Comparison of ENCODE assay signal across 8 mouse cellular contexts in the genomic region with DNA sequence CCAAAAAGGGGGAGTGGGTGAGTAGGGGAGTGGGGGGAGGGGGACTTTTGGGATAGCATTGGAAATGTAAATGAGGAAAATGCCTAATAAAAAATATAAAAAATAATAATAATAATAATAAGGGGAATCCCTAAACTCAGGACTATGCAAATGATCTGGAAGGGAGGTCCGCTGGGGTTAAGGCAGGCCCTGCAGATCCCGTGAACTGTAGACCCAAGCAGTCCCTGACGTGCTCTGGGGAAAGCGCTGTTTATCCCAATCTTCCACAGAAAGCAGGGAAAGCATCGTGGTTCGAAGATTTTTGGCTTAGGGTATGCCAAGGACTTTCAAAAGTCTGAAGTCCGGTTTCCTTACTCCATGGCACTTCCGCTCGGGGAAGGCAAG. TPM values are rescaled to one million over a fixed set of nuclear protein-coding genes. Genes with fewer than 3 reads are reported as not detected.
A peak's percentile ranks its signal among the peaks of the same experiment; 100 is the strongest.
DNase-seq lines count a peak whose midpoint lies in the region; ATAC-seq and TF ChIP-seq lines count a peak whose summit lies in the region.

No protein-coding gene starts in this region.

- peaks cover 28% of the 10 kb centered on the region for H3K36me3 ChIP-seq in heart, embryonic 15.5 days
- H3K36me3 ChIP-seq in hindbrain, embryonic 12.5 days, result peaks cover 25% of the 10 kb centered on the region
- peaks cover 17% of the 10 kb centered on the region; the same call in 1 of the 2 replicates for H3K36me3 ChIP-seq in midbrain, embryonic 11.5 days (ENCODE audit: control insufficient read depth, insufficient read depth, low read length)

- H3K4me2 ChIP-seq in heart, embryonic 15.5 days, result peak overlapping the region; percentile 82
- H3K4me2 ChIP-seq in hindbrain, embryonic 12.5 days (replicated peaks), result peak overlapping the region; percentile 74
- peak overlapping the region; percentile 83 for H3K4me2 ChIP-seq in midbrain, embryonic 11.5 days

- intact Hi-C loops in heart, postnatal 14 days (cut with DNase I), result loop anchor here (2.0 kb wide), 1 partner anchor 29 kb away; no protein-coding TSS in a partner anchor
- intact Hi-C loops in left cerebral cortex, postnatal 10 days (cut with DNase I), result no loop called here

- no peaks in the 10 kb centered on the region for H3K27me3 ChIP-seq in heart, embryonic 15.5 days
- H3K27me3 ChIP-seq in hindbrain, embryonic 12.5 days, result no peaks in the 10 kb centered on the region
- H3K27me3 ChIP-seq in midbrain, embryonic 11.5 days (ENCODE audit: control insufficient read depth, insufficient read depth, low read length), result no peaks in the 10 kb centered on the region

- ATAC-seq in heart, embryonic 15.5 days (replicated peaks; ENCODE audit: insufficient number of reproducible peaks, insufficient read depth, low FRiP score, low read depth), result no peak
- peak; percentile 82 for ATAC-seq in hindbrain, embryonic 12.5 days (ENCODE audit: low FRiP score)
- peak; percentile 77 for ATAC-seq in midbrain, embryonic 11.5 days (ENCODE audit: low FRiP score)

- H3K4me1 ChIP-seq in heart, embryonic 15.5 days (replicated peaks), result peaks cover 5% of the 10 kb centered on the region
- no peaks in the 10 kb centered on the region for H3K4me1 ChIP-seq in cortical plate, adult 2 months (ENCODE audit: control insufficient read depth, insufficient read depth, low read length)
- peaks cover 4% of the 10 kb centered on the region for H3K4me1 ChIP-seq in hindbrain, embryonic 12.5 days
- H3K4me1 ChIP-seq in midbrain, embryonic 11.5 days (ENCODE audit: control insufficient read depth, insufficient read depth, low read length), result peaks cover 6% of the 10 kb centered on the region; the same call in 1 of the 2 replicates

- peaks cover 16% of the 10 kb centered on the region for H3K9me3 ChIP-seq in heart, embryonic 15.5 days (replicated peaks)
- H3K9me3 ChIP-seq in hindbrain, embryonic 12.5 days (replicated peaks), result peaks cover 30% of the 10 kb centered on the region
- peaks cover 19% of the 10 kb centered on the region for H3K9me3 ChIP-seq in midbrain, embryonic 11.5 days (ENCODE audit: control insufficient read depth, low read length)

- H3K27ac ChIP-seq in heart, embryonic 15.5 days, result peak overlapping the region; percentile 78
- no peak overlapping the region for H3K27ac ChIP-seq in cortical plate, adult 2 months (ENCODE audit: insufficient read depth, low read length)
- H3K27ac ChIP-seq in hindbrain, embryonic 12.5 days, result no peak overlapping the region
- no peak overlapping the region for H3K27ac ChIP-seq in midbrain, embryonic 11.5 days (ENCODE audit: low read depth, low read length)

- peak overlapping the region; percentile 71 for H3K9ac ChIP-seq in heart, embryonic 15.5 days
- peak overlapping the region; percentile 50; the same call in 1 of the 2 replicates for H3K9ac ChIP-seq in hindbrain, embryonic 12.5 days
- peak overlapping the region; percentile 70 for H3K9ac ChIP-seq in midbrain, embryonic 11.5 days (ENCODE audit: low read length)

- no peak for TF ChIP-seq CTCF in cortical plate, adult 2 months (IDR thresholded peaks at IDR 0.05; ENCODE audit: extremely low read depth, insufficient read depth, low read length)

- no peak for TF ChIP-seq POLR2A in cortical plate, adult 2 months (IDR thresholded peaks at IDR 0.05; ENCODE audit: extremely low read depth, insufficient read depth, low read length)

- no peak for DNase-seq in heart, postnatal 14 days
- DNase-seq in midbrain, embryonic 11.5 days (ENCODE audit: low spot score, missing footprints), result no peak
- DNase-seq in T-cell, adult 2 months (ENCODE audit: low spot score), result no peak
- DNase-seq in testis, postnatal 14 days (ENCODE audit: low spot score), result no peak
- no peak for DNase-seq in left cerebral cortex, postnatal 10 days (ENCODE audit: extremely low spot score in 1 of 2, low spot score in 2 of 2)

- H3K4me3 ChIP-seq in heart, embryonic 15.5 days, result peak overlapping the region; percentile 63
- H3K4me3 ChIP-seq in cortical plate, adult 2 months (ENCODE audit: insufficient read depth, low read length), result peak overlapping the region; percentile 84
- H3K4me3 ChIP-seq in hindbrain, embryonic 12.5 days, result peak overlapping the region; percentile 57
- H3K4me3 ChIP-seq in midbrain, embryonic 11.5 days (ENCODE audit: low read depth, low read length), result peak overlapping the region; percentile 59

- WGBS in heart, embryonic 15.5 days, result 8% methylated on average over 9 of the region's 9 CpGs
- WGBS in hindbrain, embryonic 12.5 days, result 3% methylated on average over 9 of the region's 9 CpGs
- 3% methylated on average over 9 of the region's 9 CpGs for WGBS in midbrain, embryonic 11.5 days

RNA-seq across cellular contexts. Expression of gene Zfp112, which starts 0.3 kb away (rescaled TPM):
- 5.3 and 6.3 TPM in 2 replicates for polyA plus RNA-seq in heart, embryonic 15.5 days (2015; fragmentation: Nextera tagmentation; extraction: Ambion mirVana)
- total RNA-seq in heart, postnatal 14 days (2021), result 1 to 10 TPM; 3.1 to 5.1 TPM
- polyA plus RNA-seq in cortical plate, adult 2 months (2012; rRNA removed), result 9.9 and 10.6 TPM in 2 replicates
- 7.6 and 9.3 TPM in 2 replicates for polyA plus RNA-seq in hindbrain, embryonic 12.5 days (2016; fragmentation: Nextera tagmentation; extraction: Ambion mirVana)
- polyA plus RNA-seq in midbrain, embryonic 11.5 days (2014; fragmentation: Nextera tagmentation; extraction: Ambion mirVana), result 4.1 and 4.3 TPM in 2 replicates
- 1 to 10 TPM; 8.7 to 8.8 TPM for total RNA-seq in left cerebral cortex, postnatal 10 days (2021)

RNA-seq across cellular contexts. Expression of gene Zfp235, which starts 22.2 kb away (rescaled TPM):
- polyA plus RNA-seq in heart, embryonic 15.5 days (2015; fragmentation: Nextera tagmentation; extraction: Ambion mirVana), result 7.8 and 8.9 TPM in 2 replicates
- 1 to 10 TPM; 6.7 to 6.8 TPM for total RNA-seq in heart, postnatal 14 days (2021)
- 19.3 and 19.9 TPM in 2 replicates for polyA plus RNA-seq in cortical plate, adult 2 months (2012; rRNA removed)
- 19.2 TPM in 2 replicates for polyA plus RNA-seq in hindbrain, embryonic 12.5 days (2016; fragmentation: Nextera tagmentation; extraction: Ambion mirVana)
- polyA plus RNA-seq in midbrain, embryonic 11.5 days (2014; fragmentation: Nextera tagmentation; extraction: Ambion mirVana), result 13.5 and 16.6 TPM in 2 replicates
- total RNA-seq in left cerebral cortex, postnatal 10 days (2021), result 10 to 100 TPM; 18.3 to 19.5 TPM

RNA-seq across cellular contexts. Expression of gene Zfp180, which starts 30.0 kb away (rescaled TPM):
- 11.5 and 14.2 TPM in 2 replicates for polyA plus RNA-seq in heart, embryonic 15.5 days (2015; fragmentation: Nextera tagmentation; extraction: Ambion mirVana)
- 10 to 100 TPM; 10.4 to 11.0 TPM for total RNA-seq in heart, postnatal 14 days (2021)
- polyA plus RNA-seq in cortical plate, adult 2 months (2012; rRNA removed), result 39.0 and 42.0 TPM in 2 replicates
- polyA plus RNA-seq in hindbrain, embryonic 12.5 days (2016; fragmentation: Nextera tagmentation; extraction: Ambion mirVana), result 32.4 and 32.5 TPM in 2 replicates
- 34.1 and 36.5 TPM in 2 replicates for polyA plus RNA-seq in midbrain, embryonic 11.5 days (2014; fragmentation: Nextera tagmentation; extraction: Ambion mirVana)
- 10 to 100 TPM; 30.3 to 31.3 TPM for total RNA-seq in left cerebral cortex, postnatal 10 days (2021)

RNA-seq across cellular contexts. Expression of gene Vmn1r183, which starts 58.7 kb away (rescaled TPM):
- not detected in 2 replicates for polyA plus RNA-seq in heart, embryonic 15.5 days (2015; fragmentation: Nextera tagmentation; extraction: Ambion mirVana)
- not detected for total RNA-seq in heart, postnatal 14 days (2021)
- polyA plus RNA-seq in cortical plate, adult 2 months (2012; rRNA removed), result not detected in 2 replicates
- not detected in 2 replicates for polyA plus RNA-seq in hindbrain, embryonic 12.5 days (2016; fragmentation: Nextera tagmentation; extraction: Ambion mirVana)
- polyA plus RNA-seq in midbrain, embryonic 11.5 days (2014; fragmentation: Nextera tagmentation; extraction: Ambion mirVana), result not detected in 2 replicates
- total RNA-seq in left cerebral cortex, postnatal 10 days (2021), result not detected
